Mouse (Mus musculus) intestine, postnatal 0 days (tissue): Measurements from ENCODE around the gene Dennd2a. TPM values are rescaled to one million over a fixed set of nuclear protein-coding genes. Genes with fewer than 3 reads are reported as not detected.
"Not testable (repeated sequence)": the region's sequence is repeated elsewhere in the genome, so short reads cannot be mapped to it uniquely, and the experiment has no call there.

Source experiments
- ATAC-seq: fragments of 200-750 bp; cut with Nextera tagmentation; 2 replicates; pipeline ENCODE4 v1.8.0; 2017; ENCODE audit warnings: mild to moderate bottlenecking, moderate TSS enrichment, moderate library complexity
- H3K27ac ChIP-seq: fragments of 300-500 bp; sonication (generic); 2 replicates; pipeline ENCODE4 v1.5.1; 2014; ENCODE audit warnings: mild to moderate bottlenecking, low read depth, low read length, moderate library complexity
- H3K27me3 ChIP-seq: fragments of 300-500 bp; sonication (generic); replicated peaks from 2 replicates; pipeline ENCODE4 v1.6.1; 2014; ENCODE audit warnings: low read length, mixed read lengths; ENCODE audit not compliant: control insufficient read depth, insufficient read depth
- H3K36me3 ChIP-seq: fragments of 300-500 bp; sonication (generic); 2 replicates; pipeline ENCODE4 v1.6.1; 2014; ENCODE audit warnings: mild to moderate bottlenecking, moderate library complexity; ENCODE audit not compliant: control insufficient read depth, insufficient read depth
- H3K4me1 ChIP-seq: fragments of 300-500 bp; sonication (generic); replicated peaks from 2 replicates; pipeline ENCODE4 v1.6.1; 2014; ENCODE audit warnings: antibody characterized with exemption, low read length, mixed read lengths; ENCODE audit not compliant: control insufficient read depth, insufficient read depth
- H3K4me2 ChIP-seq: fragments of 300-500 bp; sonication (generic); replicated peaks from 2 replicates; pipeline ENCODE4 v1.6.1; 2014; ENCODE audit warnings: low read depth, mild to moderate bottlenecking, moderate library complexity
- H3K4me3 ChIP-seq: fragments of 300-500 bp; sonication (generic); 2 replicates; pipeline ENCODE4 v1.5.1; 2014; ENCODE audit warnings: low read depth, low read length
- H3K9ac ChIP-seq: fragments of 300-500 bp; sonication (generic); 2 replicates; pipeline ENCODE4 v1.6.1; 2014; ENCODE audit warnings: mild to moderate bottlenecking, low read depth, low read length
- H3K9me3 ChIP-seq: fragments of 300-500 bp; sonication (generic); 2 replicates; pipeline ENCODE4 v1.6.1; 2016; ENCODE audit warnings: mixed run types; ENCODE audit not compliant: control insufficient read depth
- CTCF ChIP-seq: sonication (generic); IDR thresholded peaks from 2 replicates; pipeline ENCODE4 v1.5.1; 2016; ENCODE audit warnings: low read depth, mild to moderate bottlenecking, control low read depth, antibody characterized with exemption, moderate library complexity
- WGBS: fragments of 180-500 bp; shearing (Covaris S2); extraction: QIAGEN DNeasy Blood & Tissue Kit; methylation state at CpG from one replicate; pipeline ENCODE4 v1.1.7; 2014; 5-methylcytosine and 5-hydroxymethylcytosine counted together
- polyA plus RNA-seq: library from polyadenylated mRNA; unstranded; fragments of >200 nt; fragmentation: Nextera tagmentation; extraction: Ambion mirVana; gene quantifications from 2 replicates; pipeline ENCODE4 v1.2.1, GENCODE M21; 2015

The Dennd2a gene
- polyA plus RNA-seq, 1 experiment from 2014 or later = 3.8 TPM

DNA sequence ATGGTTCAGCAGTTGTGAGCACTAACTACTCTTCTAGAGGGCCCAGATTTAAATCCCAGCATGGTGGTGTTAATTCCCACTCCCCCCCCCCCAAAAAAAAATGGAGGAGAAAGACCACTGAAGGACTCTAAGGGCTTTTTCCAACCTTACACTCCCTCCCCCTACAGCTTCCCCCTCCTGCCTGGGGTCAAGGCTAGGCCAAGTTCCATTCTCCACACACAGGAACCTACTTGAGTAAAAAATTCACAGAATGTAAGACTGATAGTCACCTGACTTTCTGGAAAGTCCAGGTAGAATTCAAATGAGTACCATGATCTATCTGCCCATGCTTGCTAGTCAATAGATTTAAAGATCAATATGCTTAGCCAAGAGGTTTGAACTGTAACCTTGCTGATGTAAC lies 117.5 kb downstream of the Dennd2a start:
- no peaks in the 10 kb centered on the region for H3K27me3 ChIP-seq
- no peak for ATAC-seq
- no peaks in the 10 kb centered on the region; the same call in 1 of the 2 replicates for H3K4me1 ChIP-seq
- no peak overlapping the region for H3K27ac ChIP-seq
- no peak overlapping the region for H3K9ac ChIP-seq
- no peaks in the 10 kb centered on the region for H3K9me3 ChIP-seq
- H3K4me3 ChIP-seq = no peak overlapping the region
- H3K36me3 ChIP-seq = no peaks in the 10 kb centered on the region
- H3K4me2 ChIP-seq = no peak overlapping the region
- no peak for TF ChIP-seq CTCF

DNA sequence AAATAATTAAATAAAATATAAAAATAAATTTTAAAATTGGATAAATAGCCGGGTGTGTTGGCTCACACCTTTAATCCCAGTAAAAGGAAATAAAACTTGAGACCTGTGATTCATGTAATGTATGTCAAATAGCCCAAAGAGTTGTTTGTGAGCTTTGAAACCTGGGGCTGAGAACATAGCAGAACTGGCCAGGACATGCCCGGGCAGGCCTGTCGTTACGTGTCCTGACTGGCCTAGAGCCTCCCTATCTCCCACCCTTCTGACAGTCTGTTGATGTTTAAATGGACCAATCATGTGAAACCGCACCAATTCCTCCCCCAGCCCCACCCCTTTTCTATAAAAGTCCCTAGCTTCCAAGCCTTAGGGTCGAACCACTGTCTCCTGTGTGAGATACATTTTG lies 120.1 kb downstream of the Dennd2a start:
- H3K4me1 ChIP-seq, H3K36me3 ChIP-seq, ATAC-seq, H3K27me3 ChIP-seq, H3K4me2 ChIP-seq, H3K27ac ChIP-seq, H3K9ac ChIP-seq, H3K9me3 ChIP-seq, H3K4me3 ChIP-seq: not testable (repeated sequence)
- 85% methylated on average over 6 of the region's 6 CpGs for WGBS

DNA sequence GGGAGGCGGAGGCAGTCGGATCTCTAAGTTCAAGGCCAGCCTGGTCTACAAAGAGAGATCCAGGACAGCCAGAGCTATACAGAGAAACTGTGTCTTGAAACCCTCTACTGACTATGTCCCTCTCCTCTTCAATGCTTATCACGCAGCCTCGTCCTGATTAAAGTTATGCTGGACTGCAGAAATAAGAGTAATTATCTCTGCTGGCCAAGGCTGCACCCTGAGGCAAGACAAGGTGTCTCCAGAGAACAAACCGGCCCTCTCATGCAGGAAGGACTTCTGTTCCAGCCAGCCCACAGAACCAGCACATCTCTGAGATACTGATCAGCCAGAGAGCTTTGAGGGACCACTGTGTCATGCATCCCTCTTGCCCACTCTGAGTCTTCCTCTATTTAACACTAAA lies 121.8 kb downstream of the Dennd2a start:
- no peak for ATAC-seq
- H3K4me3 ChIP-seq = no peak overlapping the region
- no peak overlapping the region for H3K9ac ChIP-seq
- no peaks in the 10 kb centered on the region; the same call in 1 of the 2 replicates for H3K4me1 ChIP-seq
- no peaks in the 10 kb centered on the region for H3K36me3 ChIP-seq
- no peaks in the 10 kb centered on the region for H3K27me3 ChIP-seq
- 74% methylated on average over 5 of the region's 5 CpGs for WGBS
- TF ChIP-seq CTCF = no peak
- H3K27ac ChIP-seq = no peak overlapping the region
- no peak overlapping the region for H3K4me2 ChIP-seq
- no peaks in the 10 kb centered on the region for H3K9me3 ChIP-seq

DNA sequence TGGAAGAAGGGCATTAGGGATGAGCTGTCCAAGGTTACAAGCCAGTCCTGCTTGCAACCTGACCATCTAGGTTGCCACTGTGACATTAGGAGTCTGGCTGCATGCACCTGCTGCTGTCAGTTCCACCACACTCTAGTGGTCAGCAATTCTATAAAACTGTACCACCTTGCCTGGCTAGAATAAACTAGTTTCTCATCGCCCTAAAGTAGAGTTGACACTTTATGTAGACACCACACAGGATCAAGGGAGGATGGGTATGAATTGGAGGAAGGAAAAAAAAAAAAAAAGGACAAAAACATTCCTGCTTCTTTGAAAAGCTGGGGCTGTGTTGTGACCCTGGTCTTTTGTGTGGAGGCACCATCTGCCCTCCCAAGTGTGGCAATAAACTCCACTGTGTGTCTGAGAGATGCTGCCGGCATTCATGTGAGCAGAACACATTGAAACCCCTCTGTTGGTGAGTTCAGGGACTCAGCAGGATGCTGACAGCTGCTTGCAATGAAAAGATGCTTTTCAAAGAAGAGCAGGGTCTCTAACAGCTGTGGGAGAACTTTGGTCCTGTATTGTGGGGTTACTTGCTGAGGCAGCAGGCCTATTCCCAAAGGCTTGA lies 122.7 kb downstream of the Dennd2a start:
- Histone ChIP-seq H3K9me3 (no peaks in the 10 kb centered on the region), H3K27ac (no peak overlapping the region), H3K9ac (no peak overlapping the region), H3K4me1 (no peaks in the 10 kb centered on the region; the same call in 1 of the 2 replicates), H3K36me3 (no peaks in the 10 kb centered on the region), H3K27me3 (no peaks in the 10 kb centered on the region), H3K4me3 (no peak overlapping the region), H3K4me2 (no peak overlapping the region)
- WGBS = 70% methylated on average over 2 of the region's 2 CpGs
- peak; percentile 54; the same call in 1 of the 2 replicates for ATAC-seq
- TF ChIP-seq CTCF = no peak

DNA sequence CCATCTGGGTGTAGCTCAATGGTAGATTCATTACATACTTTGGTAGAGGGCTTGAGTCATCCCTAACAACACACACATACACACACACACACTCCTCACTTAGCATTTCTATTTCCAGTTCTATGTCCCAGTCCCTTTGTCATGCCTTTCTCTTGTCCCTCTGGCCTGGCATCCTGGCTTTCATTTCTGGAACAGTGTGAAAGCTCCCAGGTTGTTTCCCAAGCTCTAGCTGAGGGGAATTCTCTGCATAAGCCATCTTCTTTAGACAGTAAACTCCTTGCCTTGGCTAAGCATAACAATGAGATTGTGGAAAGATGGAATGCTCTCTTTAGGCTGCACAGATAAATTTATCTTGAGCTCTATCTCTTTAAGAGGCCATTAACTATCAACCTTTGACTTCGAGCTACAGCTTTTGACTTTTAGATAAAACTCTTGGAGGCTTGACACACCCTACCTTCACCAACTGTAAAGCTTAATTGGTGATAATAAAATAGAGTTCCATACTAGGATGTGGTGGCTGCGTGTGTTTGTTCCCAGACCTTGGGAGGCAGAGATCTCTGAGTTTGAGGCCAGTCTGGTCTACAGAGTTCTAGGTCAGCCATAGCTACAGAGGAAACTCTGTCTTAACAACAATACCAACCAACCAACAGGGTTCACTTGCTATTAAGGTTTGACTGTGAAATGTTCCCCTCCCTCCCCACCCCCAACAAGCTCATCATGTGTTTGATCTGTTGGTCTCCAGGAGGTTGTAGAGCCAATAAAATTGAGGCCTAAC lies 123.4 kb downstream of the Dennd2a start:
- Histone ChIP-seq H3K4me2 (no peak overlapping the region), H3K27ac (no peak overlapping the region), H3K4me3 (no peak overlapping the region), H3K27me3 (no peaks in the 10 kb centered on the region), H3K9ac (no peak overlapping the region), H3K9me3 (no peaks in the 10 kb centered on the region), H3K36me3 (no peaks in the 10 kb centered on the region), H3K4me1 (no peaks in the 10 kb centered on the region; the same call in 1 of the 2 replicates)
- TF ChIP-seq CTCF = no peak
- peak; percentile 69 for ATAC-seq
- 29% methylated on average over 2 of the region's 2 CpGs for WGBS

DNA sequence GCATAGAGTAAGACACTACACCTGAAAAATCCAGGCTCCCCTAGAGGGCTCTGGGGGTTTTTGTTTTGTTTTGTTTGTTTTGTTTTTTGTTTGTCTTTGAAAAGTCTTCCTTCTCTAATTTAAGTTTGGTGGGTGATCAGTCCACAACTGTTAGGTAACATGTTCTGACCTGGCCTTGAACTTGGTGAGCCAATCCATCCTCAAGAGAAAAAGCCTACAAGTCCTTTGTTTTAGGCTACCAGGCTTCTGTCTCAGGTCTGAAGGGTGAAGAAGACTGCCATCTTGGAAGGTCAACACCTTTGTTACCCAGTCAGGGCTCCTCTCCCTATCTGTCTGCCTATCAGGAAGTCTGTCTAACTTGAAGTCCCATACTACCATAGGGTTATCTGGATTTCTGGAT lies 124.0 kb downstream of the Dennd2a start:
- ATAC-seq = no peak

More for the DNA sequence above, 124.0 kb downstream of the Dennd2a start:
- Histone ChIP-seq H3K9me3 (no peaks in the 10 kb centered on the region), H3K27me3 (no peaks in the 10 kb centered on the region), H3K4me2 (no peak overlapping the region), H3K36me3 (no peaks in the 10 kb centered on the region), H3K9ac (no peak overlapping the region), H3K4me1 (no peaks in the 10 kb centered on the region; the same call in 1 of the 2 replicates), H3K27ac (no peak overlapping the region), H3K4me3 (no peak overlapping the region)
- TF ChIP-seq CTCF = no peak
